Comparison of ENCODE assay signal across 20 mouse cellular contexts in the genomic region with DNA sequence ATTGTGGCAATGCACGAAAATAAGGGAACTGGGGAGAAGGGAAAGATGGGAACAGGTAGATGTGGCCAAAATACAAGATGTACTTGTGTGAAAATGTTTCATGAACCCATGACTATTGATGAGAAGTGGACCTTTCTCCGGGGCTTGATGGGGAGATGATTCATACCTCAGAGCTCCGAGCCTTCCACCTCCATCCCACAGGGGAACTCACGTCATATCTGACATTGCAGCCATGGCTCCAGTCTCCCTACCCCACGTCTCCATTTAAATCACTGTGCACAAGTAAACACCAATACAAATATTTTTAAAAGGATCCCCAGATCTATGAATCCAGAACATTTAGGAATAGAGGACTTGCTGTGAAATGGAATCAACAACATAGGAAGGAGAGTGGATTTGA. TPM values are rescaled to one million over a fixed set of nuclear protein-coding genes. Genes with fewer than 3 reads are reported as not detected.
DNase-seq lines count a peak whose midpoint lies in the region; ATAC-seq lines count a peak whose summit lies in the region.
"Had no signal": no experiment of that assay in that cellular context is flagged by ENCODE, and none has a peak within 500 bp of the region (broad histone marks: within the 10 kb centered on the region; RNA-seq: fewer than 3 reads in every experiment).

No protein-coding gene starts in this region.

- H3K4me2 ChIP-seq in hindbrain, embryonic 13.5 days, result peak overlapping the region; percentile 17; the same call in 1 of the 2 replicates
- H3K4me2 ChIP-seq in hindbrain, embryonic 11.5 days (replicated peaks; ENCODE audit: low read depth, low read length), result no peak overlapping the region
- no peak overlapping the region for H3K4me2 ChIP-seq in forebrain, embryonic 16.5 days (ENCODE audit: low read length)
- H3K4me2 ChIP-seq in midbrain, embryonic 16.5 days (ENCODE audit: low read length), result peak overlapping the region; percentile 47
- no peak overlapping the region for H3K4me2 ChIP-seq in intestine, embryonic 16.5 days (ENCODE audit: low read depth, low read length)
- H3K4me2 ChIP-seq: heart, embryonic 13.5 days had no signal

- no peaks in the 10 kb centered on the region for H3K27me3 ChIP-seq in hindbrain, embryonic 13.5 days
- no peaks in the 10 kb centered on the region for H3K27me3 ChIP-seq in hindbrain, embryonic 11.5 days (ENCODE audit: control insufficient read depth, insufficient read depth, low read length)
- H3K27me3 ChIP-seq in forebrain, embryonic 16.5 days (replicated peaks; ENCODE audit: control insufficient read depth, insufficient read depth, low read length), result no peaks in the 10 kb centered on the region
- H3K27me3 ChIP-seq in midbrain, embryonic 16.5 days (ENCODE audit: control insufficient read depth, insufficient read depth, low read depth, low read length), result no peaks in the 10 kb centered on the region
- no peaks in the 10 kb centered on the region for H3K27me3 ChIP-seq in intestine, embryonic 16.5 days (replicated peaks; ENCODE audit: control insufficient read depth, insufficient read depth, low read length)
- H3K27me3 ChIP-seq: heart, embryonic 13.5 days had no signal

- H3K9me3 ChIP-seq in hindbrain, embryonic 13.5 days, result no peaks in the 10 kb centered on the region
- no peaks in the 10 kb centered on the region for H3K9me3 ChIP-seq in hindbrain, embryonic 11.5 days (ENCODE audit: control insufficient read depth, low read length)
- no peaks in the 10 kb centered on the region for H3K9me3 ChIP-seq in forebrain, embryonic 16.5 days (ENCODE audit: control insufficient read depth, low read length)
- no peaks in the 10 kb centered on the region for H3K9me3 ChIP-seq in midbrain, embryonic 16.5 days (replicated peaks; ENCODE audit: control insufficient read depth, low read length, poor library complexity, severe bottlenecking)
- no peaks in the 10 kb centered on the region for H3K9me3 ChIP-seq in intestine, embryonic 16.5 days (ENCODE audit: control insufficient read depth, low read length)
- H3K9me3 ChIP-seq: heart, embryonic 13.5 days; megakaryocyte, embryonic 14.5 days had no signal

- H3K4me3 ChIP-seq in hindbrain, embryonic 13.5 days, result no peak overlapping the region
- no peak overlapping the region for H3K4me3 ChIP-seq in hindbrain, embryonic 11.5 days (ENCODE audit: low read depth, low read length)
- H3K4me3 ChIP-seq in forebrain, embryonic 16.5 days (replicated peaks; ENCODE audit: low read length), result no peak overlapping the region
- no peak overlapping the region for H3K4me3 ChIP-seq in midbrain, embryonic 16.5 days (ENCODE audit: low read depth, low read length)
- no peak overlapping the region for H3K4me3 ChIP-seq in intestine, embryonic 16.5 days (ENCODE audit: low read length)
- H3K4me3 ChIP-seq: heart, embryonic 13.5 days; megakaryocyte, embryonic 14.5 days had no signal

- no peak overlapping the region for H3K9ac ChIP-seq in hindbrain, embryonic 13.5 days
- no peak overlapping the region for H3K9ac ChIP-seq in hindbrain, embryonic 11.5 days (ENCODE audit: low read depth, low read length)
- H3K9ac ChIP-seq in forebrain, embryonic 16.5 days (replicated peaks; ENCODE audit: low read depth, low read length), result no peak overlapping the region
- peak overlapping the region; percentile 39 for H3K9ac ChIP-seq in midbrain, embryonic 16.5 days (ENCODE audit: low read depth, low read length)
- no peak overlapping the region for H3K9ac ChIP-seq in intestine, embryonic 16.5 days (ENCODE audit: low read depth, low read length)
- H3K9ac ChIP-seq: heart, embryonic 13.5 days had no signal

- no peak for DNase-seq in hindbrain, embryonic 11.5 days (ENCODE audit: low spot score)
- peak; percentile 19 for DNase-seq in MN1 (ENCODE audit: low spot score)
- DNase-seq in spleen, postnatal 10 days (ENCODE audit: low spot score in 2 of 2), result no peak
- DNase-seq in heart, postnatal 36 days, result no peak
- DNase-seq: cerebellum, adult 11 months; cerebellum, postnatal 25 days; heart, postnatal 4 days; kidney, adult 2 months; kidney, postnatal 25 days; lung, postnatal 14 days; right cerebral cortex, postnatal 14 days had no signal

- peaks cover 14% of the 10 kb centered on the region for H3K4me1 ChIP-seq in hindbrain, embryonic 13.5 days (replicated peaks)
- H3K4me1 ChIP-seq in hindbrain, embryonic 11.5 days (replicated peaks; ENCODE audit: control insufficient read depth, insufficient read depth, low read length), result no peaks in the 10 kb centered on the region
- peaks cover 8% of the 10 kb centered on the region; the same call in 1 of the 2 replicates for H3K4me1 ChIP-seq in forebrain, embryonic 16.5 days (replicated peaks; ENCODE audit: control insufficient read depth, insufficient read depth, low read length)
- H3K4me1 ChIP-seq in midbrain, embryonic 16.5 days (ENCODE audit: control insufficient read depth, insufficient read depth, low read length), result peaks cover 20% of the 10 kb centered on the region
- H3K4me1 ChIP-seq in intestine, embryonic 16.5 days (ENCODE audit: control insufficient read depth, insufficient read depth, low read length), result no peaks in the 10 kb centered on the region
- H3K4me1 ChIP-seq: heart, embryonic 13.5 days; megakaryocyte, embryonic 14.5 days had no signal

- intact Hi-C loops in heart, postnatal 36 days (cut with DNase I), result no loop called here

- ATAC-seq in hindbrain, embryonic 13.5 days (ENCODE audit: low FRiP score), result peak; percentile 44; the same call in 1 of the 2 replicates
- no peak for ATAC-seq in hindbrain, embryonic 11.5 days (ENCODE audit: low FRiP score)
- 0 out of 2 replicates have a peak, but pooled peaks have one; percentile 16 for ATAC-seq in forebrain, embryonic 16.5 days
- ATAC-seq in midbrain, embryonic 16.5 days, result peak; percentile 33
- ATAC-seq in intestine, embryonic 16.5 days, result no peak

- H3K27ac ChIP-seq in hindbrain, embryonic 13.5 days, result peak overlapping the region; percentile 76
- no peak overlapping the region for H3K27ac ChIP-seq in hindbrain, embryonic 11.5 days (ENCODE audit: low read depth, low read length)
- peak overlapping the region; percentile 70 for H3K27ac ChIP-seq in forebrain, embryonic 16.5 days (ENCODE audit: low read length)
- peak overlapping the region; percentile 91 for H3K27ac ChIP-seq in midbrain, embryonic 16.5 days (ENCODE audit: low read length)
- H3K27ac ChIP-seq in intestine, embryonic 16.5 days (ENCODE audit: low read length), result no peak overlapping the region
- H3K27ac ChIP-seq: heart, embryonic 13.5 days had no signal

- 53% methylated on average over 5 of the region's 5 CpGs for WGBS in hindbrain, embryonic 13.5 days
- 82% methylated on average over 5 of the region's 5 CpGs for WGBS in hindbrain, embryonic 11.5 days
- 81% methylated on average over 5 of the region's 5 CpGs for WGBS in forebrain, embryonic 16.5 days
- WGBS in midbrain, embryonic 16.5 days, result 48% methylated on average over 5 of the region's 5 CpGs
- WGBS in intestine, embryonic 16.5 days, result 69% methylated on average over 5 of the region's 5 CpGs

- H3K36me3 ChIP-seq in hindbrain, embryonic 13.5 days, result no peaks in the 10 kb centered on the region
- H3K36me3 ChIP-seq in hindbrain, embryonic 11.5 days (ENCODE audit: control insufficient read depth, insufficient read depth, low read length), result no peaks in the 10 kb centered on the region
- no peaks in the 10 kb centered on the region for H3K36me3 ChIP-seq in forebrain, embryonic 16.5 days (ENCODE audit: control insufficient read depth, insufficient read depth)
- no peaks in the 10 kb centered on the region for H3K36me3 ChIP-seq in midbrain, embryonic 16.5 days (ENCODE audit: control insufficient read depth, insufficient read depth, low read length)
- H3K36me3 ChIP-seq in intestine, embryonic 16.5 days (ENCODE audit: control insufficient read depth, insufficient read depth, low read length), result no peaks in the 10 kb centered on the region
- H3K36me3 ChIP-seq: heart, embryonic 13.5 days had no signal

RNA-seq across cellular contexts. Expression of gene Mrap2, which starts 29.1 kb away (rescaled TPM):
- polyA plus RNA-seq in hindbrain, embryonic 13.5 days (2015; fragmentation: Nextera tagmentation; extraction: Ambion mirVana), result 1.1 and 1.3 TPM in 2 replicates
- 0.15 and 0.22 TPM in 2 replicates for polyA plus RNA-seq in hindbrain, embryonic 11.5 days (2014; fragmentation: Nextera tagmentation; extraction: Ambion mirVana)
- polyA plus RNA-seq in forebrain, embryonic 16.5 days (2015; fragmentation: Nextera tagmentation; extraction: Ambion mirVana), result 0.94 and 2.0 TPM in 2 replicates
- 3.4 and 3.9 TPM in 2 replicates for polyA plus RNA-seq in midbrain, embryonic 16.5 days (2015; fragmentation: Nextera tagmentation; extraction: Ambion mirVana)
- 0.20 and 0.27 TPM in 2 replicates for polyA plus RNA-seq in intestine, embryonic 16.5 days (2015; fragmentation: Nextera tagmentation; extraction: Ambion mirVana)
- 1 to 10 TPM; 3.1 to 3.9 TPM for total RNA-seq in heart, postnatal 36 days (2021)
- total RNA-seq: ES-E14 had no signal
- polyA plus RNA-seq: heart, embryonic 13.5 days; liver, embryonic 16.5 days; spleen, adult 2 months had no signal

Comparison
In these comparisons a context has a peak if more than half of its experiments do, and no peak if none do; other contexts are left out.
1. ATAC-seq: peak in hindbrain, embryonic 13.5 days (single experiment), forebrain, embryonic 16.5 days (single experiment) and midbrain, embryonic 16.5 days (single experiment); none in hindbrain, embryonic 11.5 days (single experiment) and intestine, embryonic 16.5 days (single experiment).
2. H3K27ac ChIP-seq: peak in hindbrain, embryonic 13.5 days (single experiment), forebrain, embryonic 16.5 days (single experiment) and midbrain, embryonic 16.5 days (single experiment); none in hindbrain, embryonic 11.5 days (single experiment) and intestine, embryonic 16.5 days (single experiment).
3. H3K4me2 ChIP-seq: peak in hindbrain, embryonic 13.5 days (single experiment) and midbrain, embryonic 16.5 days (single experiment); none in hindbrain, embryonic 11.5 days (single experiment), forebrain, embryonic 16.5 days (single experiment) and intestine, embryonic 16.5 days (single experiment).